Mouse (Mus musculus): ENCODE measurements around the gene Aff4.

The Aff4 gene

GRCm38 (mm10) chr11:53458996-53459395 lies 108.4 kb downstream of the Aff4 start:
- DNase-seq (ENCODE audit: low spot score in 2 of 2) = no peak

- DNase-seq (ENCODE audit: low spot score in 2 of 2) = no peak
Observed at GRCm38 (mm10) chr11:53460192-53460591, 109.6 kb downstream of the Aff4 start.

GRCm38 (mm10) chr11:53461727-53462126 lies 111.1 kb downstream of the Aff4 start:
- no peak for DNase-seq (ENCODE audit: low spot score in 2 of 2)

GRCm38 (mm10) chr11:53463551-53464424 lies 113.2 kb downstream of the Aff4 start:
- DNase-seq (ENCODE audit: low spot score in 2 of 2) = no peak

GRCm38 (mm10) chr11:53466231-53466971 lies 115.8 kb downstream of the Aff4 start:
- peak; percentile 74 to 78 for DNase-seq (ENCODE audit: low spot score in 2 of 2)

- peak in 1 of 2 experiments; percentile 61 for DNase-seq (ENCODE audit: low spot score in 2 of 2)
Observed at GRCm38 (mm10) chr11:53469294-53469967, 118.8 kb downstream of the Aff4 start.

GRCm38 (mm10) chr11:53469968-53470695 lies 119.5 kb downstream of the Aff4 start, which contains the start of gene Gm9837:
TSS of gene Gm9837 (minus strand) at chr11:53470479.
- peak; percentile 86 to 92 for DNase-seq (ENCODE audit: low spot score in 2 of 2)
